In genomic region chr16:10433344-10433743, GRCm38 (mm10) we compare ENCODE assay signal across 28 mouse cellular contexts. TPM values are rescaled to one million over a fixed set of nuclear protein-coding genes. Genes with fewer than 3 reads are reported as not detected.
DNase-seq lines count a peak whose midpoint lies in the region; ATAC-seq and TF ChIP-seq lines count a peak whose summit lies in the region.
"Had no signal": no experiment of that assay in that cellular context is flagged by ENCODE, and none has a peak within 500 bp of the region (broad histone marks: within the 10 kb centered on the region; RNA-seq: fewer than 3 reads in every experiment).

No protein-coding gene starts in this region.

- no peak for TF ChIP-seq CTCF in CH12.LX (conservative IDR thresholded peaks at IDR 0.05 in 1 of 2, IDR thresholded peaks at IDR 0.05 in 1 of 2; ENCODE audit: low read depth in 2 of 2, low read length in 2 of 2)

- TF ChIP-seq RAD21 in CH12.LX (IDR thresholded peaks at IDR 0.05; ENCODE audit: low read depth, low read length) = no peak

- no peaks in the 10 kb centered on the region for H3K79me2 ChIP-seq in CH12.LX (replicated peaks; ENCODE audit: control insufficient read depth, extremely low read depth, insufficient read depth, poor library complexity, severe bottlenecking)

- H3K27me3 ChIP-seq in CH12.LX (replicated peaks) = no peaks in the 10 kb centered on the region
- H3K27me3 ChIP-seq: embryonic facial prominence, embryonic 15.5 days; hindbrain, embryonic 12.5 days; Patski had no signal

- no peaks in the 10 kb centered on the region for H3K9me3 ChIP-seq in CH12.LX (replicated peaks; ENCODE audit: low read length)
- H3K9me3 ChIP-seq: embryonic facial prominence, embryonic 15.5 days; forebrain, embryonic 10.5 days; hindbrain, embryonic 12.5 days had no signal

- no peak overlapping the region for H3K27ac ChIP-seq in CH12.LX (ENCODE audit: insufficient read depth, low read depth)
- H3K27ac ChIP-seq: embryonic facial prominence, embryonic 15.5 days; hindbrain, embryonic 12.5 days had no signal

- peaks cover 34 to 83% of the 10 kb centered on the region in 2 experiments for H3K4me1 ChIP-seq in CH12.LX (ENCODE audit: control insufficient read depth in 1 of 2, insufficient read depth in 2 of 2)
- H3K4me1 ChIP-seq: embryonic facial prominence, embryonic 15.5 days; forebrain, embryonic 10.5 days; hindbrain, embryonic 12.5 days had no signal

- DNase-seq in 416B (ENCODE audit: low read depth) (peak; percentile 17), CH12.LX (ENCODE audit: extremely low read depth) (no peak)
- no peak for DNase-seq in adrenal gland, adult 18-20 months (ENCODE audit: low spot score in 2 of 2)
- no peak for DNase-seq in heart, adult 18-20 months
- DNase-seq in gastrocnemius, adult 8-10 months (ENCODE audit: low spot score in 2 of 2) = no peak
- DNase-seq: adrenal gland, adult 2 months; adrenal gland, postnatal 36 days; B cell, adult 2 months; cerebellum, adult 2 months; cerebellum, postnatal 10 days; embryo, embryonic 11 days; gastrocnemius, postnatal 14 days; heart, postnatal 10 days; heart, postnatal 4 days had no signal

- H3K4me3 ChIP-seq in CH12.LX (replicated peaks in 1 of 3; ENCODE audit: low read depth in 2 of 3, low read length in 2 of 3, poor library complexity in 1 of 3) = peak overlapping the region in 1 of 3 experiments; percentile 10
- H3K4me3 ChIP-seq: embryonic facial prominence, embryonic 15.5 days; erythroblast, embryonic 14.5 days; forebrain, embryonic 10.5 days; hindbrain, embryonic 12.5 days had no signal

- 0 out of 2 replicates have a peak, but pooled peaks have one; percentile 17 for TF ChIP-seq EP300 in CH12.LX (IDR thresholded peaks at IDR 0.05; ENCODE audit: low read length)

- peak; percentile 50 for ATAC-seq in common myeloid progenitor, adult 5-6 weeks (replicated peaks; ENCODE audit: low read depth, poor library complexity, severe bottlenecking)
- ATAC-seq in megakaryocyte progenitor cell, adult 5-6 weeks (replicated peaks; ENCODE audit: poor library complexity) = peak; percentile 43
- ATAC-seq: activated CD4-positive, CD25-positive, alpha-beta regulatory T cell, adult 4 months; CD4-positive, CD25-positive, alpha-beta regulatory T cell, adult 4 months; forebrain, embryonic 16.5 days; hindbrain, embryonic 16.5 days; inflammation-experienced regulatory T-cells, adult 6 months; intestine, postnatal 0 days; Patski had no signal

- H3K9ac ChIP-seq in CH12.LX (ENCODE audit: insufficient read depth, low read depth) = no peak overlapping the region
- H3K9ac ChIP-seq: embryonic facial prominence, embryonic 15.5 days; hindbrain, embryonic 12.5 days had no signal

- dilution Hi-C loops in CH12.LX (cut with MboI; ENCODE audit: extremely low pct_ligation_motif_present, extremely low pct_unique_long_range_greater_than_20kb, low sequenced_read_pairs) = no loop called here

- TF ChIP-seq POLR2A in CH12.LX (IDR thresholded peaks at IDR 0.05; ENCODE audit: low read depth, low read length) = no peak

- H3K4me2 ChIP-seq in CH12.LX (ENCODE audit: insufficient read depth, low read depth, poor library complexity, severe bottlenecking) = no peak overlapping the region
- H3K4me2 ChIP-seq: embryonic facial prominence, embryonic 15.5 days; hindbrain, embryonic 12.5 days had no signal

- H3K36me3 ChIP-seq in CH12.LX (replicated peaks in 1 of 2; ENCODE audit: control insufficient read depth in 1 of 2, insufficient read depth in 1 of 2, low read length in 1 of 2) = peaks cover 0 to 4% of the 10 kb centered on the region in 2 experiments
- H3K36me3 ChIP-seq: embryonic facial prominence, embryonic 15.5 days; hindbrain, embryonic 12.5 days had no signal

- in situ Hi-C loops in CH12.LX (cut with MboI; ENCODE audit: low pct_ligation_motif_present, low pct_unique_long_range_greater_than_20kb, low sequenced_read_pairs) = no loop called here

TF ChIP-seq in CH12.LX, 34 proteins besides CTCF, POLR2A, EP300 and RAD21:
- peak; percentile 87 for TF ChIP-seq ZNF384 (IDR thresholded peaks at IDR 0.05; ENCODE audit: low read depth, low read length)
- TF ChIP-seq IRF4 (IDR thresholded peaks at IDR 0.05; ENCODE audit: low read depth, low read length) = peak; percentile 56; the same call in 1 of the 2 replicates
- TF ChIP-seq ETS1 (conservative IDR thresholded peaks at IDR 0.05; ENCODE audit: low read depth, low read length) = peak; percentile 39; the same call in 1 of the 2 replicates
- TF ChIP-seq SIN3A (IDR thresholded peaks at IDR 0.05; ENCODE audit: low read length) = no peak
- TF ChIP-seq MYC (IDR thresholded peaks at IDR 0.05; ENCODE audit: low read depth, low read length) = no peak

RNA-seq across cellular contexts. Expression of gene Tvp23a, which starts 13.8 kb away (rescaled TPM):
- total RNA-seq in CH12.LX (2012; rRNA removed) = 0.63 and 0.68 TPM in 2 replicates
- total RNA-seq in CH12.LX (2014; rRNA removed) = 0.18 TPM in 1 of 2 replicates, not detected in the other
- polyA plus RNA-seq in CH12.LX (2012; ENCODE audit: insufficient read length, low read depth) = 1.7 and 1.8 TPM in 2 replicates
- total RNA-seq in common myeloid progenitor, adult 5-6 weeks (2017) = 0.05 TPM in 1 of 2 replicates, not detected in the other
- total RNA-seq in megakaryocyte progenitor cell, adult 5-6 weeks (2015) = not detected in 2 replicates
- 0.03 TPM in 1 of 2 replicates, not detected in the other for total RNA-seq in megakaryocyte progenitor cell, adult 5-6 weeks (2017)
- total RNA-seq in adrenal gland, adult 18-20 months (2021) = 1 to 10 TPM; 1.1 to 3.0 TPM
- under 1 TPM; 0.10 to 0.26 TPM for total RNA-seq in heart, adult 18-20 months (2021)
- under 1 TPM; 0.08 to 0.24 (median 0.14) TPM for total RNA-seq in gastrocnemius, adult 8-10 months (2022)
- polyA plus RNA-seq: erythroblast, embryonic 14.5 days had no signal

RNA-seq across cellular contexts. Expression of gene Nubp1, which starts 21.6 kb away (rescaled TPM):
- 163 and 169 TPM in 2 replicates for total RNA-seq in CH12.LX (2012; rRNA removed)
- 152 TPM in 2 replicates for total RNA-seq in CH12.LX (2014; rRNA removed)
- polyA plus RNA-seq in CH12.LX (2012; ENCODE audit: insufficient read length, low read depth) = 162 and 176 TPM in 2 replicates
- 55.7 and 59.3 TPM in 2 replicates for total RNA-seq in common myeloid progenitor, adult 5-6 weeks (2017)
- total RNA-seq in megakaryocyte progenitor cell, adult 5-6 weeks (2015) = 35.9 and 40.7 TPM in 2 replicates
- 41.5 and 48.7 TPM in 2 replicates for total RNA-seq in megakaryocyte progenitor cell, adult 5-6 weeks (2017)
- 10 to 100 TPM; 22.3 to 26.0 TPM for total RNA-seq in adrenal gland, adult 18-20 months (2021)
- 1 to 10 TPM; 7.7 to 8.4 TPM for total RNA-seq in heart, adult 18-20 months (2021)
- 1 to 10 TPM; 5.7 to 7.8 (median 6.8) TPM for total RNA-seq in gastrocnemius, adult 8-10 months (2022)

RNA-seq across cellular contexts. Expression of gene Tekt5, which starts 38.1 kb away (rescaled TPM):
- total RNA-seq in CH12.LX (2012; rRNA removed) = 0.08 TPM in 1 of 2 replicates, not detected in the other
- not detected in 2 replicates for total RNA-seq in CH12.LX (2014; rRNA removed)
- 0.14 and 0.17 TPM in 2 replicates for polyA plus RNA-seq in CH12.LX (2012; ENCODE audit: insufficient read length, low read depth)
- total RNA-seq in common myeloid progenitor, adult 5-6 weeks (2017) = not detected in 2 replicates
- 0.10 TPM in 1 of 2 replicates, not detected in the other for total RNA-seq in megakaryocyte progenitor cell, adult 5-6 weeks (2015)
- 0.27 TPM in 1 of 2 replicates, not detected in the other for total RNA-seq in megakaryocyte progenitor cell, adult 5-6 weeks (2017)
- total RNA-seq in adrenal gland, adult 18-20 months (2021) = not detected
- not detected for total RNA-seq in heart, adult 18-20 months (2021)
- total RNA-seq in gastrocnemius, adult 8-10 months (2022) = not detected
- total RNA-seq: adrenal gland, adult 2 months; adrenal gland, postnatal 36 days had no signal
- polyA plus RNA-seq: activated CD4-positive, CD25-positive, alpha-beta regulatory T cell, adult 4 months; adrenal gland, adult 2 months; CD4-positive, CD25-positive, alpha-beta regulatory T cell, adult 4 months; erythroblast, embryonic 14.5 days; inflammation-experienced regulatory T-cells, adult 6 months; Patski had no signal

RNA-seq across cellular contexts. Expression of gene Ciita, which starts 46.5 kb away (rescaled TPM):
- total RNA-seq in CH12.LX (2012; rRNA removed) (32.7 and 39.8 TPM in 2 replicates), CH12.LX (2014; rRNA removed) (38.8 and 39.1 TPM in 2 replicates)
- 62.3 and 69.6 TPM in 2 replicates for polyA plus RNA-seq in CH12.LX (2012; ENCODE audit: insufficient read length, low read depth)
- 0.69 and 1.2 TPM in 2 replicates for total RNA-seq in common myeloid progenitor, adult 5-6 weeks (2017)
- 0.20 and 0.54 TPM in 2 replicates for total RNA-seq in megakaryocyte progenitor cell, adult 5-6 weeks (2015)
- total RNA-seq in megakaryocyte progenitor cell, adult 5-6 weeks (2017) = 0.14 and 1.1 TPM in 2 replicates
- total RNA-seq in adrenal gland, adult 18-20 months (2021) = 1 to 10 TPM; 1.6 to 6.6 TPM
- total RNA-seq in heart, adult 18-20 months (2021) = 1 to 10 TPM; 1.3 to 3.9 TPM
- total RNA-seq in gastrocnemius, adult 8-10 months (2022) = under 1 TPM in 3 of 4 experiments, not detected in 1; 0.05 to 0.17 (median 0.16) TPM
- total RNA-seq: MEL had no signal
- polyA plus RNA-seq: erythroblast, embryonic 14.5 days had no signal
